Mouse (Mus musculus) forebrain, embryonic 13.5 days (tissue): ENCODE results near the gene Sacs. TPM values are rescaled to one million over a fixed set of nuclear protein-coding genes. Genes with fewer than 3 reads are reported as not detected.

ENCODE experiments used
- ATAC-seq: fragments of 200-750 bp; cut with Nextera tagmentation; 2 replicates; pipeline ENCODE4 v1.8.0; 2017
- H3K27ac ChIP-seq: fragments of 300-500 bp; sonication (generic); 2 replicates; pipeline ENCODE4 v1.5.1; 2015; ENCODE audit warnings: inconsistent platforms, mild to moderate bottlenecking, moderate library complexity
- H3K27me3 ChIP-seq: fragments of 300-500 bp; sonication (generic); 2 replicates; pipeline ENCODE4 v1.6.1; 2015; ENCODE audit warnings: mild to moderate bottlenecking, inconsistent platforms
- H3K36me3 ChIP-seq: fragments of 300-500 bp; sonication (generic); 2 replicates; pipeline ENCODE4 v1.6.1; 2015; ENCODE audit warnings: mild to moderate bottlenecking, inconsistent platforms; ENCODE audit not compliant: poor library complexity, severe bottlenecking
- H3K4me1 ChIP-seq: fragments of 300-500 bp; sonication (generic); 2 replicates; pipeline ENCODE4 v1.6.1; 2015; ENCODE audit warnings: inconsistent platforms
- H3K4me2 ChIP-seq: fragments of 300-500 bp; sonication (generic); 2 replicates; pipeline ENCODE4 v1.6.1; 2015; ENCODE audit warnings: inconsistent platforms, mild to moderate bottlenecking, moderate library complexity
- H3K4me3 ChIP-seq: fragments of 300-500 bp; sonication (generic); 2 replicates; pipeline ENCODE4 v1.5.1; 2015; ENCODE audit warnings: mild to moderate bottlenecking, inconsistent platforms
- H3K9ac ChIP-seq: fragments of 300-500 bp; sonication (generic); 2 replicates; pipeline ENCODE4 v1.6.1; 2015; ENCODE audit warnings: mild to moderate bottlenecking, inconsistent platforms
- H3K9me3 ChIP-seq: fragments of 300-500 bp; sonication (generic); replicated peaks from 2 replicates; pipeline ENCODE4 v1.6.1; 2016; ENCODE audit warnings: inconsistent platforms
- WGBS: fragments of 180-500 bp; shearing (Covaris S2); methylation state at CpG from one replicate; pipeline ENCODE4 v1.1.7; 2015; 5-methylcytosine and 5-hydroxymethylcytosine counted together
- polyA plus RNA-seq: library from polyadenylated mRNA; unstranded; fragments of >200 nt; fragmentation: Nextera tagmentation; extraction: Ambion mirVana; gene quantifications from 2 replicates; pipeline ENCODE4 v1.2.1, GENCODE M21; 2015

Sacs gene
- polyA plus RNA-seq, 1 experiment from 2014 or later: 6.5 TPM

GRCm38 (mm10) chr14:61164461-61164860, 26.2 kb downstream of the Sacs start:
- 89% methylated on average over 3 of the region's 3 CpGs for WGBS
- H3K36me3 ChIP-seq: no peaks in the 10 kb centered on the region
- H3K4me1 ChIP-seq: peaks cover 15% of the 10 kb centered on the region
- H3K4me2 ChIP-seq: no peak overlapping the region
- H3K9ac ChIP-seq: no peak overlapping the region
- H3K9me3 ChIP-seq: no peaks in the 10 kb centered on the region
- peaks cover 2% of the 10 kb centered on the region; the same call in 1 of the 2 replicates for H3K27me3 ChIP-seq
- H3K27ac ChIP-seq: no peak overlapping the region
- no peak; the same call in 1 of the 2 replicates for ATAC-seq
- no peak overlapping the region for H3K4me3 ChIP-seq

- Histone ChIP-seq H3K4me2 (no peak overlapping the region), H3K4me1 (peaks cover 12% of the 10 kb centered on the region), H3K27me3 (peaks cover 2% of the 10 kb centered on the region; the same call in 1 of the 2 replicates), H3K27ac (no peak overlapping the region), H3K9ac (no peak overlapping the region), H3K36me3 (no peaks in the 10 kb centered on the region), H3K4me3 (no peak overlapping the region), H3K9me3 (no peaks in the 10 kb centered on the region)
- WGBS: 83% methylated on average over 9 of the region's 9 CpGs
- no peak for ATAC-seq
Measured at GRCm38 (mm10) chr14:61165929-61166328, 27.7 kb downstream of the Sacs start.

- Histone ChIP-seq H3K27ac (no peak overlapping the region), H3K4me2 (no peak overlapping the region), H3K4me1 (peaks cover 23% of the 10 kb centered on the region), H3K9ac (no peak overlapping the region), H3K36me3 (no peaks in the 10 kb centered on the region), H3K27me3 (peaks cover 2% of the 10 kb centered on the region; the same call in 1 of the 2 replicates), H3K4me3 (no peak overlapping the region), H3K9me3 (no peaks in the 10 kb centered on the region)
- WGBS: 91% methylated on average over 5 of the region's 5 CpGs
- no peak for ATAC-seq
Measured at GRCm38 (mm10) chr14:61171261-61171970, 33.2 kb downstream of the Sacs start.

- no peaks in the 10 kb centered on the region for H3K36me3 ChIP-seq
- WGBS: 1% methylated on average over 40 of the region's 52 CpGs
Measured at GRCm38 (mm10) chr14:61172548-61173158, 34.4 kb downstream of the Sacs start.

GRCm38 (mm10) chr14:61173229-61173628, 35.0 kb downstream of the Sacs start:
- peaks cover 2% of the 10 kb centered on the region; the same call in 1 of the 2 replicates for H3K27me3 ChIP-seq
- H3K36me3 ChIP-seq: no peaks in the 10 kb centered on the region
- peaks cover 23% of the 10 kb centered on the region for H3K4me1 ChIP-seq
- WGBS: 0% methylated on average over 37 of the region's 37 CpGs
- ATAC-seq: peak; percentile 52
- H3K9ac ChIP-seq: peak overlapping the region; percentile 89
- no peaks in the 10 kb centered on the region for H3K9me3 ChIP-seq
- H3K4me3 ChIP-seq: peak overlapping the region; percentile 91
- H3K27ac ChIP-seq: peak overlapping the region; percentile 96
- H3K4me2 ChIP-seq: peak overlapping the region; percentile 64

More at GRCm38 (mm10) chr14:61172548-61173158, 34.4 kb downstream of the Sacs start:
- peaks cover 23% of the 10 kb centered on the region for H3K4me1 ChIP-seq
- H3K9me3 ChIP-seq: no peaks in the 10 kb centered on the region
- peak; percentile 99 for ATAC-seq
- peak overlapping the region; percentile 64 for H3K4me2 ChIP-seq
- peaks cover 2% of the 10 kb centered on the region; the same call in 1 of the 2 replicates for H3K27me3 ChIP-seq
- H3K9ac ChIP-seq: peak overlapping the region; percentile 89
- H3K4me3 ChIP-seq: peak overlapping the region; percentile 91
- peak overlapping the region; percentile 96 for H3K27ac ChIP-seq

GRCm38 (mm10) chr14:61191904-61192303, 53.6 kb downstream of the Sacs start:
- Histone ChIP-seq H3K4me1 (peaks cover 17% of the 10 kb centered on the region), H3K4me2 (no peak overlapping the region), H3K9ac (no peak overlapping the region), H3K4me3 (no peak overlapping the region), H3K9me3 (no peaks in the 10 kb centered on the region), H3K27ac (no peak overlapping the region), H3K27me3 (no peaks in the 10 kb centered on the region), H3K36me3 (peaks cover 71% of the 10 kb centered on the region)
- no peak for ATAC-seq
- WGBS: 93% methylated on average over 7 of the region's 7 CpGs

GRCm38 (mm10) chr14:61192326-61192725, 54.1 kb downstream of the Sacs start:
- Histone ChIP-seq H3K4me1 (peaks cover 17% of the 10 kb centered on the region), H3K9me3 (no peaks in the 10 kb centered on the region), H3K27ac (no peak overlapping the region), H3K4me3 (no peak overlapping the region), H3K9ac (no peak overlapping the region), H3K36me3 (peaks cover 73% of the 10 kb centered on the region), H3K27me3 (no peaks in the 10 kb centered on the region), H3K4me2 (no peak overlapping the region)
- 82% methylated on average over 10 of the region's 10 CpGs for WGBS
- no peak for ATAC-seq

- H3K4me1 ChIP-seq: peaks cover 17% of the 10 kb centered on the region
- H3K27ac ChIP-seq: no peak overlapping the region
- WGBS: 34% methylated on average over 4 of the region's 4 CpGs
- peaks cover 77% of the 10 kb centered on the region for H3K36me3 ChIP-seq
- H3K4me3 ChIP-seq: no peak overlapping the region
- no peak overlapping the region for H3K4me2 ChIP-seq
- H3K9ac ChIP-seq: no peak overlapping the region
- no peaks in the 10 kb centered on the region for H3K27me3 ChIP-seq
- no peaks in the 10 kb centered on the region; the same call in 1 of the 2 replicates for H3K9me3 ChIP-seq
- no peak for ATAC-seq
Measured at GRCm38 (mm10) chr14:61194416-61194815, 56.2 kb downstream of the Sacs start.

- Histone ChIP-seq H3K27me3 (no peaks in the 10 kb centered on the region), H3K27ac (no peak overlapping the region), H3K4me3 (no peak overlapping the region), H3K4me1 (no peaks in the 10 kb centered on the region), H3K4me2 (no peak overlapping the region), H3K9ac (no peak overlapping the region), H3K9me3 (no peaks in the 10 kb centered on the region), H3K36me3 (peaks cover 93% of the 10 kb centered on the region)
- WGBS: 93% methylated on average over 5 of the region's 5 CpGs
- no peak for ATAC-seq
Measured at GRCm38 (mm10) chr14:61210111-61210510, 71.9 kb downstream of the Sacs start.

- no peaks in the 10 kb centered on the region for H3K4me1 ChIP-seq
- no peak overlapping the region for H3K9ac ChIP-seq
- no peaks in the 10 kb centered on the region for H3K9me3 ChIP-seq
- no peak overlapping the region for H3K27ac ChIP-seq
- H3K4me2 ChIP-seq: no peak overlapping the region
- H3K4me3 ChIP-seq: no peak overlapping the region
- no peak for ATAC-seq
- H3K27me3 ChIP-seq: no peaks in the 10 kb centered on the region
- H3K36me3 ChIP-seq: peaks cover 77% of the 10 kb centered on the region
- WGBS: 98% methylated on average over 6 of the region's 6 CpGs
Measured at GRCm38 (mm10) chr14:61211754-61212153, 73.5 kb downstream of the Sacs start.

- H3K9ac ChIP-seq: no peak overlapping the region
- peaks cover 10% of the 10 kb centered on the region for H3K4me1 ChIP-seq
- H3K27ac ChIP-seq: no peak overlapping the region
- H3K27me3 ChIP-seq: no peaks in the 10 kb centered on the region
- no peaks in the 10 kb centered on the region for H3K9me3 ChIP-seq
- H3K36me3 ChIP-seq: no peaks in the 10 kb centered on the region
- 89% methylated on average over 5 of the region's 5 CpGs for WGBS
- no peak overlapping the region for H3K4me3 ChIP-seq
- no peak for ATAC-seq
- no peak overlapping the region for H3K4me2 ChIP-seq
Measured at GRCm38 (mm10) chr14:61221166-61221565, 82.9 kb downstream of the Sacs start.

- ATAC-seq: no peak
- no peak overlapping the region for H3K4me2 ChIP-seq
- WGBS: 42% methylated on average over 6 of the region's 6 CpGs
- no peak overlapping the region for H3K27ac ChIP-seq
- peaks cover 10% of the 10 kb centered on the region for H3K4me1 ChIP-seq
- H3K36me3 ChIP-seq: no peaks in the 10 kb centered on the region
- H3K9ac ChIP-seq: peak overlapping the region; percentile 26; the same call in 1 of the 2 replicates
- no peaks in the 10 kb centered on the region for H3K9me3 ChIP-seq
- no peaks in the 10 kb centered on the region for H3K27me3 ChIP-seq
- H3K4me3 ChIP-seq: no peak overlapping the region
Measured at GRCm38 (mm10) chr14:61222506-61222905, 84.2 kb downstream of the Sacs start.
